Mouse (Mus musculus): ENCODE data around the gene Strn.

Strn gene

DNA sequence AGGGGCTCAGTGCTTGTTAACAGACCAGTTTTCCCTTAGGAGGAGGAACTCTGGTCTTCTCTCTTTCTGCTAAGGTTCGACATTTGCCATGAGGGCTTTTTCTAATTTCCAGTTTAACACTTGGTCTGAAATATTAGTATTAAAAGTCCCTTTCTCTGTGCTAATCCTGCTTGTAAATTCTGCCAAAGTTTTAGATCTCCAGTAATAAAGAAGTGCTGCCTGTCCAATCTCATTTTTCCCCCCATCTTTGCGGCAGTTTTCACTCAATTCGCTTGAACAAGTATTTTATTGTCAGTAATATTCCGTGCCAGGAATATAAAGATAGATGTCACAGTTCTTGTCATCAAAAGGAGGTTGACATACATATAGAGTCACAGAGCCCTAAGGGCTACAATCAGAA, at the start of gene Strn:
TSS of gene Strn (minus strand) at position 101 of the 400 bp plus-strand sequence.
- no peak for DNase-seq (ENCODE audit: low spot score in 2 of 2)

DNA sequence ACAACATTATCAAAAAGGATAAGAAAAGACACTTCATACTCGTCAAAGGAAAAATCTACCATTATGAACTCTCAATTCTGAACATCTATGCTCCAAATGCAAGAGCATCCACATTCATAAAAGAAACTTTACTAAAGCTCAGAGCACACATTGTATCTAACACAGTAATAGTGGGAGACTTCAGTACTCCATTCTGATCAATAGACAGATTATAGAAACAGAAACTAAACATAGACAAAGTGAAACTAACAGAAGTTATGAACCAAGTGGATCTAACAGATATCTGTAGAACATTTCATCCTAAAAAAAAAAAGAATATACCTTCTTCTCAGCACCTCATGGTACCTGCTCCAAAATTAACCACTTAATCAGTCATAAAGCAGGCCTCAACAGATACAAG, 41.8 kb upstream of the Strn start:
- DNase-seq (ENCODE audit: low spot score in 2 of 2), result no peak

DNA sequence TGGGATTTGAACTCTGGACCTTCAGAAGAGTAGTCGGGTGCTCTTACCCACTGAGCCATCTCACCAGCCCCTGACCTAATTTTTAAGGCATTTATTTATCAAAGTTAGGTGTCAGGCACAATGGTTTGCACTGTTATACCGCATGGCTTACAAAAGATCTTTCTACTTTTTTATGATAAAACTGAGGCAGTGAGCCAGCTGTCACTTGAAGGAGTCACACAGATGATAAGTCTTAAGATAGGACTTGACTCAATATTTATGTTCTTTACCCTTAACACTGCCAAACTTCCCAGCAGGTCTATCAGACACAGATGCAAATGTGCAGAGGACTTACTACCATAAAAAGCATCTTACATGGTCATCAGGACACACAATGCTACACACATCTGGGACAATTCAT, 35.3 kb upstream of the Strn start:
- DNase-seq (ENCODE audit: low spot score in 2 of 2), result no peak

DNA sequence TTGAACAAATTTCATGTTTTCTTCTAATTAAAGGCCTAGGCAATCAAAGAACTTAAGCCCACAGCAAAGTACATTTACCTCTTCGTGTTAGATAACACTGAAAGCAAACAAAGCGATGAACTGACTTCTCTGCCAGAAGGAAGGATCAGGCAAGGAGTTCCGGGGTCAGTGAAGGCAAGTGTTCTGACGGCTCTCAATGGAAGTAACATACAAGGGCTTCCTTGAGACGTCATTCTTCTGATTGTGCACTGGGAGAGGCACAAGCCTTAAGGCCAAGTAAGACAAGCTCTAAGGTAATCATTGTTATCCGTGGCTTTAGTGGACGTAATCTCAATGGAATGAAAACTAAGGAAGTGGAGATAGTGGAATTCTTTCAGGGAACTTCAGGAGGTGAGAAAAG, 33.9 kb upstream of the Strn start:
- no peak for DNase-seq (ENCODE audit: low spot score in 2 of 2)

DNA sequence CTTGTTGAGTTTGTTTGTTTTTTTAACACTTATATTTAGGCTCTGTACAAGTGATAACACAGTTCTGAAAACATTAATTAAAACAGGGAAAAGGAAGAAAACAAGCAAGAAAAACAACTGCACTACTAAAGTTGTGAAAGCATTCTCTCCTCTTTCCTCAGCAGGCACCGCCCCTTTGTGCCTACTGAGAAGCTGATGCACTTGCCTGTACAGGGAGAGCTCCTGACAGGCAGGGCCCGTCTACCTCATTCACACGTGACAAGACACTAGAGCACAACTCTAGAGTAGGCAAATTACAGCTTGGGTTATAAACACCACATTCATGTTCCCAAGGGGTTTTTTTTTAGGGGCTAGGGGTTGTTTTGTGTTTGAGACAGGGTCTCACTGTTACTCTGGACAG, 32.3 kb upstream of the Strn start:
- DNase-seq (ENCODE audit: low spot score in 2 of 2), result no peak

DNA sequence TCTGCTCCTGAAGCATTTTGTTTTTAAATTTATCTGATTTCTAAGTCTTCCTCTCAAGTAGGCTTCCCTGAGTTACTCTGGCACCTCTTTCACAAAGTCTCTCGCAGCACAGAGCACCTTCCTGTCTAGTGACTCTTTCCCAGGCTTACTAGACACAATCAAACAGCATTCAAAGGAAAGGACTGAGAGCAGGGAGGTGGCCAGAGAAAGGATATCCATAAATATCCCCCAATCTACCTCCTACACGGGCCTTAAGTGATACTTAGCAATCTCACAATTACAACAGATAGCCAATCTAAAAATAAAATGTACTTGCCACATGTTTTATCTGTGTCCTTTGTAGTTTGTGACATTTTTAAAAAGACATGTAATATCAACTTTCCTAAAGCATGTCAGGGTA, 31.9 kb upstream of the Strn start:
- DNase-seq (ENCODE audit: low spot score in 2 of 2), result no peak

DNA sequence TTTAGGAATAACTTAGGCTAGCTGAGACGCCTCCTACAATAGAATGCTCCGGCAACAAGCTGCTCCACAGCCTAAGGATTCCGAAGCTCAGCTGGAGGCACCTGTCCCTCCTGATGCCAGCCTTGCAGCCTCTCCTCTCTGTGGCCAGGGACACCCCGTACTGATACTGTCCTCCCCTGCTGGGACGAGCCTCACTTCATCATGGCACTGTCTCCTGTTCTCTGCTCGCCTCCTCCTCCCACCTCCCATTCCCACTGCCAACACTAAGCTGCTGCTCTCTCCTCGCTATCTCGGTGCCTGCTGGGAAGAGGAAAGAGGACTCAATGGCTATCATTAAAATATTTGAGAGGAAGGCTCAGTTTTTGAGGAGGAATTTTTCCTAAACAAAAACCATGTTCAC, 30.6 kb upstream of the Strn start:
- no peak for DNase-seq (ENCODE audit: low spot score in 2 of 2)

DNA sequence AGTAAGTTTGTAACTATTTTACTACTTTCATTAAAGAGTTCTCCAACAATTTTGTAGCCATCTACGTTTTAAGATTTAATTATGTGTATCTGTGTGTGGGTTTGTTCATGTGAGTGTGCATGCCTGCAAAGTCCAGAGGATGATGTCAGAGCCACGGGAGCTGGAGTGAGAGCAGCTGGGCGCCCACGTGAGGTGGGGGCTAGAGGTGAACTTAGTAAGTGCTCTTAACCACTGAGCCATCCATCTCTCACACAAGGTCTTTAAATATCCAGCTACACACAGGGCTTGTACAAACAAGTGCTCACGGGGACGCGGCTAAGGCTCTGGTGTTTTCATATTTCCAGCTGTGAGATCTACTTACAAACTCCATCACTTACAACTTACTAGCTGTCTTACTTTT, 29.1 kb upstream of the Strn start:
- DNase-seq (ENCODE audit: low spot score in 2 of 2), result no peak

DNA sequence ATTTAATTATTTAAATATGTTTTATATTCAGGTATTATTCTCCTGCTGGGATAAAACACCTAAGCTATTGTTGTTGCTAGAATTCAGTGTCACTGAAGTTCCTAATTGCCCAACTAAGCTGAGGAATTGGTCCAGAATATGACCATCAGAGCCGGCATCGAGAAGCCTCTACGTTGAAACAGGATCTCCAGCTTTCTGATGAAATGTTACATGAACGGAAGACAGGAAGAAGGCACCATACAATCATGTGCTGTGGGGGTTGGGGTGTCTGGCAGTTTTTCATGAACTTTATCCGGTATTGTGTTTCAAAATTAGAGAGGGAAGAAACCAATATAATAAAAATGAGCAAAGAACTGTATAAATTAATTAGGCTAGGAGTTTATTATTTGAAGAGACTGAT, 26.3 kb upstream of the Strn start:
- no peak for DNase-seq (ENCODE audit: low spot score in 2 of 2)

DNA sequence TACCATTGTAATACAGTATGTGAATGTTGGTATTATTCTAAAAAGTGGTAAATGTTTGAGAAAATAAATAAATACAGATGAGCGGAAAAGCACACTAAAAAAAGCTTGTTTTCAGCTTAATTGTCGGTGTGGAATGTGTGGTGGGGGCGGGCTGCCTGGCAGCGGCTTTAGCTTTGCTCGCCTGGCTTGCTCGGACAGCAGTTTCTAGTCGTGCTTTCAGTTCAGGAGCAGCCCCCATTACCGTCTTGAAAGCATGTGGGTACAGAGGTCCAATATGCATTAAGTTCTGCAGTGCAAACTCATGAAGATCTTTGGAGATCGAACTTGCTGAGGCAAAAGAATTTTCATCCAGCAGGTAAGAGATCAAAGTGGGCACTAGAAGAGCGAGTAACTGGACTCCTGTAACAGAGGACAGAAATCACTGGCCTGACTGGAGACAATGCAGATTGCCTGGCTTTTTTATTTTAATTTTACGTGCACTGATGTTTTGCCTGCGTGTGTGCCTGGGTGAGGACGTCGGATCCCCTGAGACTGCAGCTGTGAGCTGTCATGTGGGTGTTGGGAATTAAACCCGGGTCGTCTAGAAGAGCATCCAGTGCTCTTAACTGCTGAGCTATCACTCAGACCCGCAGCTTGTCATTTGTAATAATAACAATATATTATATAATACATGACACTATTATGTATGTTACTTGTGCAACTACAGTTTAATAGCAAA, 16.1 kb upstream of the Strn start:
- DNase-seq (ENCODE audit: low spot score in 2 of 2), result no peak

DNA sequence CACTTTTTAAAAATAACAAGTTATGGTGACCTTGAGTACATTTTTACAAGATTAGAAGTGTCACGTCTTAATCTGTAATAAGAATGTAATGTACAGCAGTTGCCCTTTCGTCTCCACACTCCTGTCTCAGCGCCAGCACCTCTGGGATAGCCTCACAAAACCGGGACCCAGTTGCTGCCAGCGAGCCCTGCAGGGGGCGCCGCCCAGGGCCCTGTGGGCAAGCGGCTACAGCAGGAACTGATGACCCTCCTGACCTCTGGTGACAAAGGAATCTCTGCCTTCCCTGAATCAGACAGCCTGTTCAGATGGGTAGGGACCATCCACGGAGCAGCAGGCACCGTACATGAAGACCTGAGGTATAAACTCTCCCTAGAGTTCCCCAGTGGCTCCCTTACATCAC, 15.1 kb upstream of the Strn start:
- DNase-seq (ENCODE audit: low spot score in 2 of 2), result no peak

DNA sequence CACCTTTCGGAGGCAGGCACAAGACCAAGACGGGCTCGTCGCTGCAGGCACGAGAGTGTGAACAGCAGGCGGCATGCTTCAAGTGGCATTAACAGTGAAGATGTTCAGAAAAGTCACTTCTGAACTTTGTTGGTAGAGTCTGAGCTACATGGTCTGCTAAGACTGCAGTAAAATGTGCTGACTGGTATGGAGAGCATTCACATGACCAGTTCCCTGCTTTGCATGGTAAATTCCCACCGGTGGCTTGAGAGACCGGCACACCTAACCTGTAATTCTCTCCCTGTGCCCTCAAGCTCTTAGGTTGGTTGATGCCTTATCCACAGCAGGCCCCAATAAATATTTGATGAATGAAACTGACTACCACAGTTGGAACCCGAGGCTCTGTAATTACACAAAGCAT, 11.4 kb upstream of the Strn start:
- no peak for DNase-seq (ENCODE audit: low spot score in 2 of 2)

DNA sequence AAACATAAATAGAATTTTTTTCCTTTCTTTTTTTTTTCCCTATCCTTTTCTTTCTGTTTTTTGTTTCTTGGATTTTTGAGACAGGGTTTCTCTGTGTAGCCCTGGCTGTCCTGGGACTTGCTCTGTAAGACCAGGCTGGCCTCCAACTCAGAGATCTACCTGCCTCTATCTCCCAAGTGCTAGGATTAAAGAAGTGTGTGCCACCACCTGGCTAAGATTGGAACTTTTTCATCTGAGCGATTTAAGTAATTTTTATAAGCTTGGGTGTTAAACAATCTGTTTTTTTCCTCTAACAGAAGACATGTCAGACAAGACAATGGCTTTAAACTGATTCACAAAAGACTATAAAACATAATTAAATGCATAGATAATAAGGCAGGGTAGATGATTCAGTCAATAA, 1.4 kb upstream of the Strn start:
- no peak for DNase-seq (ENCODE audit: low spot score in 2 of 2)

DNA sequence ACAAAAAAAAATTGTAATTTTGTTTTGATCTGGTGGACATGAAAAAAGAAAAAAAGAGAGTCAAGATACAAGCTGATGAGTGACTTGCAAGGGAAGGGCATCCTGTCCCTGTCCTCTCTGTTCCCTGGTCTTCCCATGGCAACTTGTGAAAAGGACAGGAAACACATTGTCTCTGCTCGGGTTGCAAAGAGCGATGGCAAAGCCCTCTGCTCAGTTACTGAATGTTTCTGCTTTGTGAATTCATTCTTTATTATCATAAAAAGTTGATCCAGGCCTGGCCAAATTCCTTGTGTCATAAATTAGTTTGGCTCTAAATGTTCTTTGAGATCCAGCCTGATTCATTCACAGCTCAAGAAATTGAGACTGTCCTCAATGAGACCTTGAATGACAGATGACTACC, 775 bp upstream of the Strn start:
- no peak for DNase-seq (ENCODE audit: low spot score in 2 of 2)

DNA sequence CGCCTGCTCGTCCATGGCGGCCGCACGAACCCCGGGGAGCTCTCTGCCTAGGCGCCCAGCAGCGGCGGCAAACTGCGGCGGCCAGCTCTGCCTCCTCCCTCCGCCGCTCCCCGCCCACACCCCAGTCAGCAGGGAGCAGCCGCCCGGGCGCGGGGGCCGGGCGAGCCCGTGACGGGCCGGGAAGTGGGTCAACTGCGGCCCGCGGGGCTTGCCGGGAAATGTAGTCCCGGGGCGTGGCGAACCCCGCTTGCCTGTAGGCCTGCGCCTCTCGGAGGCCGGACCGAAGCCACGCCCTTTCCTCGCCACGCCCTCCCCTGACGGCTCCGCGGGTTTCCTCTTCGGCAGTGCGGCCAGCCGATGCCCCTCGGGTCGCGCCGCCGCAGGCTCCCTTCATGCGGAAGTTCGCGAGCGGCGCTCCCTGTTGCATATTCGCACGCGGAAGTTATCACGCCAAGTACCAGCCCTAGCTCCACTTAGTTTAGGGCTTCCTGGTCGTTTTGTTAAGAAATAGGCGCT, 465 bp downstream of the Strn start:
- peak; percentile 95 to 96 for DNase-seq (ENCODE audit: low spot score in 2 of 2)

DNA sequence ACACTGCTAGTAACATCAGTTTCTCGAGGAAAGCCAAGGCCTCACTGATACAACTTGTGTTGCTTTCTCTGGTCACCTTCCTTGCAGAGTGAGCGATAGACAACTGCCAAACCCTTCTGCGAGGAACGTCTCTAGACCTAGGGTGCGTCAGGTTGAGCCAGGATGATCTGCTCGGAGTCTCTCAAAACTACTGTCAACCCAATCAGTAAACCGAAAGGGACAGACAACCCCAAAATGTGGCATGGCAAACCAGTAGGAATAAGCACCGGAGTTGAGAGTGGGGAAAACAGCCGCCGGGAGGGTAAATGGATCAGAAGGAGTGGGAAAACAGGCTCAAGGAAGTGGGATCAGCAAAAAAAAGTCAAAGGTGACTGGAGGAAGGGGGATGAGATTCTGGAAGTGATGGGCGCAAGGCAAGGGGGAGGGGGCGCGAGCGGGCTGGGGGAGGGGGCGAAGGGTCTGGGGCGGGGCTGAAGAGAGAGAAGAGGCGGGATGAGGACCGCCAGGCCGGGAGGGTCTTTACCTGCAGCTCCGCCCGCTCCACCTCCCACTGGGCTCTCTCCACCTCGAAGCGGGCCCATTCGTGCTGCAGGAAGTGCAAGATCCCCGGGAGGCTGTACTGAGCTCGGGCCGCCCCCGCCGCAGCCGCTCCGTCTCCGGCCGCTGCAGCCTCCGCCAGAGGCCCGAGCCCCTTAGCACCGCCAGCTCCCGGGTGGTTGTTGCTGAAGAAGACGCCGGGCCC, 1.1 kb downstream of the Strn start:
- no peak for DNase-seq (ENCODE audit: low spot score in 2 of 2)

DNA sequence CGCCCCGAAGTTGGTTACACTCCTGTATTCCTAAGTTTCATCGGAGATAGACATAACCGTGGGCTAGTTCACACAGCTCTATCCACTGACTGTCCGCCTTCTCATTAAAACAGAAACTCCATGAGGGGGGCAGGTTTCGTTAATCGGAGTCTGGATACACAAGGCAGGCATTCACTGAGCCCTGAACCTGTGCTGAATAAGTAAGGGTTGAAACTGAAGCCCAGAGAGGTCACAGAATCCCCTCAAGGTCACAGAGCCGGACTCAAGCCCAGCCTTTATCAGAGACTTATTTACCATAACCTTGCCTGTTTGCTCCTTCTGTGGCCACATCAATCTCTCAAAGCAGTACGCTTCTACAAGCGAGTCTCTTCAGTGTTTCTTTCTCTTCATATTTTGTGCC, 2.2 kb downstream of the Strn start:
- DNase-seq (ENCODE audit: low spot score in 2 of 2), result no peak

DNA sequence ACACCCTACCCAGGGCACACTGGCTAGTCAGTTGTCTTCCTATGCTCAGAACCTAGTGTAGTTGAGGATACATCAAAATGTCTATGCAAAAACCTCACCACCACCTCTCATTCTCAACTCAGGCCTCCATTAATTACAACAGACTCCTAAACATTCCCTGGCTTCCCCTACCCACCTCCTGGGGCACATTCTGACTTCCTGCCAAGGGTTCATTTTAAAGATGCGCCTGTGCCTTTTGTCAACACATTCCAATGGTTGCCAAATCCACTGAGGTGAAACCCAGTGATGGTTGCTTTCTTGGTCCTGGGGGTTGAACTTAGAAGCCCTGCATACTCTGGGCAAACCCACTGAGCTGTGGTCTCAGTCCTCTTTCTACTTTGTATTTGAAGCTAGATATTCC, 4.9 kb downstream of the Strn start:
- no peak for DNase-seq (ENCODE audit: low spot score in 2 of 2)

DNA sequence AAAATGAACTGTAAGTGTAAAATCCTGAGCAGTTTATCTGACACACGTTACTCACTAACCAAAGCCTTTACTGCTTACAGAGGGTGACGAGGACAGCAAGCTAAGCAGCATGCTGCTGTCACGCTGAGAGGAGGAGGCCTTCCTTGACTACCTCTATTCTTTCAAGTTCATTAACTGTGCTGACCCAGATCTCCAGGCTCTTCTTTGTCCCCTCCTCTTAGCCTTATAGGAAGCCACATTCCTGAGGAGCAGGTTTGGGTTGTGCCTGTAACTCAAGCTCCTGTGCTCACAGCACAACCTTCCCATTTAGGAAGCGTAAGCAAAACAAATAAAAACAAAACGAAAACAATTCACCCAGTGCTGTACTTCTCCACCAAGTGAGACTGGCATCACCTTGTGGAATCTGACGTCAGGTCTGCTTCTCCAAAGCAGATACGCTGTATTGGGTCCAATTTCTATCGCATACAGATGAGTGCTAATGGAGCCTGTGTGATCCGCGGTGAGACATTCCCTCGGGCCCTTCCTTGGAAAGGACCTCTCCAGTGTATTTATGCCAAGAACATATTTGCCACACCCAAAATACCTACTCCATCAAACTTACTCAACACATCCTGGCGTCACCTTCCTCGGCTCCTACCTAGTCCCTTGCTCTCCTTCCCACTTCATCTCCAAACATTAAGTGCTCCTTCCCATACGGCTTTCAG, 10.1 kb downstream of the Strn start:
- no peak for DNase-seq (ENCODE audit: low spot score in 2 of 2)

DNA sequence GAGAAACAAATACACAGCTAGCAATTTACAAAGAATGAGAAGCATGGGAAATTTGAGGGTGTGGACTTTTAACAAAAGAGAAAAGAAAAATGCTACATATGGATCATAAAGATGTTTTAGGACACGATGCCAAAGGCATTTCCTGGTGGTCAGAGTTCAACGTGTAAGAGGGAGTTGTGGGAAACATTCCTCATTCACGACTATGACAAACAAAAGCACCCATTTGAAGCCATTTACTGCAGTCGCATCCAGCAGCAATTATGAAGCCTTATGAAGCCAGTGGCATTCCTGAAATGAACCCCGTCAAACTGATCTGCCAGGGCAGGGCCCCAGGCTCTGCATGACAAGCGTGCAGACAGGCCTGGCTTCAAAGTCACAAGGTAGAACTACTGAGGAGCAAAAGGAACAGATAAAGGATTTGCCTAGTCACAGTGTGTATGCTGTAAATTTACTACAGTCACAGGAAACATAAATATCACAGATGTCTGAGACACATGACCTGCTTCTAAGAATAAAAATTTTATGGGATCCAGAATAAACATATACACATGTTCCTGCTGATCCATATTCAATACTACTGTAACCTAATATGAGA, 12.4 kb downstream of the Strn start:
- no peak for DNase-seq (ENCODE audit: low spot score in 2 of 2)

DNA sequence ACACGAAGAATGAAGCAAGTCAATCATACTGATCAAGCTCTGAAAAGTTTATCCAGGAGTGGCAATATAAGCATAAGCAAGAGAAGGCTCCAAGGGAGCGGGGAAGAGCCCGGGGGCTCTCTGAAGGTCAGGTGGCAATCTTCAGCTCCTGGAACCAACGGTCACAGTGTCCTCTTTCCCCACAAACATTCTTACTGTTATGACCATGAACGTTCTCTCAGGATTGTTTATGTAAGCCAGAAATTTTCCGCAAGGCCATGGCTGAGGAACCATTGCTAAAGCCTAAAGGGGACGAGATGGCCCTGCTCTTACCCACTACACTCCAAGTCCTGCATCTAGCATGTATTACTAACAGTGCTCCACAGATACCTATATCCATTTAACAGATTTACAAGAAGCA, 15.3 kb downstream of the Strn start:
- no peak for DNase-seq (ENCODE audit: low spot score in 2 of 2)

DNA sequence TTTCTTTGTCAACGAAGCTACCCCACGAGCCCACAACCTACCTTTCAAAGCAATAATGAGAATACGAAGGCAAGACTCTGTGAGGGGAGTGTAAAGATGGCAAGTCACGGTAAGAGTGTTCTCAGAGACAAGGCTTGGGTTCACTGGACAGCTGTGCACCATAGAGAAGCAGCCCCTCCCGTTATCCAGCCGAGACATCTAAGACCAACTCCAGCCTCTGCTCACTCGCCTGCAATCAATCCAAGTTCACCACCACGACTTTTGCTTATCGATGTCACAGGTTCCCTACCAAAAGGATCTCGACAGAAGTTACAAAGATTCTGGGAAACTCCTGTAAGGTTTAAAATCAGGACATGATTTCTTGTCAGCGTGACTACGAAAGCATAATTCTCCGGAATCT, 17.9 kb downstream of the Strn start:
- DNase-seq (ENCODE audit: low spot score in 2 of 2), result no peak

Measured in frontal cortex, postnatal 25 days (tissue).